Mouse (Mus musculus): ENCODE measurements at regions not wholly inside any gene's neighbourhood (a gene's known extent, or its start where the extent isn't known, plus 50 kb on each side); places are given as distances from the start of the nearest gene placed in this dataset.

GRCm38 (mm10) chr11:63761561-63761960 is 160.5 kb downstream of the Hs3st3b1 start:
- Histone ChIP-seq H3K79me2 (ENCODE audit: control insufficient read depth, insufficient read depth, low read length) (no peaks in the 10 kb centered on the region), H3K9ac (ENCODE audit: low read depth, low read length) (no peak overlapping the region), H3K4me3 (ENCODE audit: insufficient read depth, low read depth, low read length) (no peak overlapping the region), H3K27ac (replicated peaks; ENCODE audit: insufficient read depth, low read depth, low read length) (no peak overlapping the region), H3K36me3 (ENCODE audit: control insufficient read depth, insufficient read depth, low read length) (no peaks in the 10 kb centered on the region), H3K4me1 (ENCODE audit: control insufficient read depth, insufficient read depth, low read length) (no peaks in the 10 kb centered on the region), H3K27me3 (ENCODE audit: control insufficient read depth, insufficient read depth, low read length) (no peaks in the 10 kb centered on the region)
- WGBS, result 92% methylated on average over 6 of the region's 6 CpGs
- no peak for DNase-seq (ENCODE audit: extremely low read depth, low read depth, low spot score)
- TF ChIP-seq CTCF (IDR thresholded peaks at IDR 0.05; ENCODE audit: low read depth, low read length) (no peak), POLR2A (IDR thresholded peaks at IDR 0.05; ENCODE audit: extremely low read depth, insufficient read depth, low read length) (no peak)

DNA sequence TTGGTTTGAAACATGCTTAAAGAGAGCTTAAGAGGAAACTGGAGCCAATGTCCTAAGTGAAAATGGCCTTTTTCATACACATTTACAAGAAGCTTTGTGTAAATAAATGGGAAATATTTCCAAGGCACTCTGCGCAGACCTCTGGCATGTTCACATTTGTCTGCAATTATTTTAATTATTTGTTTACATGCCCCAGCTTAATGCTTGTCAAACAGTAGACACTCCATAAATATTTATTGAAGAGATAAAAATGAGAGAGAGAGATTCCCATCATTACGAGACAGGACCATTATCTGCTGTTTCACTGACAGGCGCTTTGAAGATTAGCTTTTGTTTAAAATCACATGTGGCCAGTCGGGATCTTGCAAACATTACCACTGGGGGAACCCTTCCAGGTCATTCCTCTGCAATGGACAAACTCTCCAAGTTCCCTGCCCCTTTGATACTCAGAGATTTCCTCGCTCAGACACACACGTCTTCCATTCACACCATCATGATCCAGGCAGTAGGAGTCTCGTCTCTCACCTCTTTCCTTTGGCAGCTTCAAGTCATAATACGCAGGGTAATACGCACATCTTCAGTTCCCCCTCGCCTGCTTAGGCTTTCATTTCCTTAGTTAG is 154.3 kb downstream of the Hs3st3b1 start:
- DNase-seq (ENCODE audit: extremely low read depth, low read depth, low spot score), result peak; percentile 56
- H3K36me3 ChIP-seq (ENCODE audit: control insufficient read depth, insufficient read depth, low read length), result no peaks in the 10 kb centered on the region
- no peaks in the 10 kb centered on the region for H3K27me3 ChIP-seq (ENCODE audit: control insufficient read depth, insufficient read depth, low read length)
- TF ChIP-seq POLR2A (IDR thresholded peaks at IDR 0.05; ENCODE audit: extremely low read depth, insufficient read depth, low read length) (no peak), CTCF (IDR thresholded peaks at IDR 0.05; ENCODE audit: low read depth, low read length) (no peak)
- no peaks in the 10 kb centered on the region for H3K4me1 ChIP-seq (ENCODE audit: control insufficient read depth, insufficient read depth, low read length)
- WGBS, result 83% methylated on average over 10 of the region's 10 CpGs
- H3K9ac ChIP-seq (ENCODE audit: low read depth, low read length), result no peak overlapping the region
- H3K27ac ChIP-seq (replicated peaks; ENCODE audit: insufficient read depth, low read depth, low read length), result no peak overlapping the region
- H3K4me3 ChIP-seq (ENCODE audit: insufficient read depth, low read depth, low read length), result no peak overlapping the region
- H3K79me2 ChIP-seq (ENCODE audit: control insufficient read depth, insufficient read depth, low read length), result no peaks in the 10 kb centered on the region

DNA sequence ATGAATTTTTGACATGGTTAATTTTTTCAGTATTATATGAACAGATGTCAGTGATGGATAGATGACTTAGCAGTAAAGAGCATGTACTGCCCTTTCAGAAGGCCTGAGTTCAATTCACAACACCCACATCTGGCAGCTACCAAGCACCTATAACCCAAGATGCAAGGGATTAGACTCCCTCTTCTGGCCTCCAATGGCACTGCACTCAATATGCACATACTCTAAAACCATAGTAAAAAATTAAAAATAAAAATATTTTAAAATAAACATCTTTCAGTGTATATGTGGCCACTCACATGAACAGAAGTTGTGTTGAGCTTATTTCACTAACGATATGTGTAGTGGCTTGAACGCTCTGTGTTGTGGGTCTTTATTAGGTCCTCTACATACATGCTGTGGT is 152.4 kb downstream of the Hs3st3b1 start:
- Histone ChIP-seq H3K9ac (ENCODE audit: low read depth, low read length) (no peak overlapping the region), H3K27ac (replicated peaks; ENCODE audit: insufficient read depth, low read depth, low read length) (no peak overlapping the region), H3K27me3 (ENCODE audit: control insufficient read depth, insufficient read depth, low read length) (no peaks in the 10 kb centered on the region), H3K4me1 (ENCODE audit: control insufficient read depth, insufficient read depth, low read length) (no peaks in the 10 kb centered on the region), H3K36me3 (ENCODE audit: control insufficient read depth, insufficient read depth, low read length) (no peaks in the 10 kb centered on the region), H3K79me2 (ENCODE audit: control insufficient read depth, insufficient read depth, low read length) (no peaks in the 10 kb centered on the region), H3K4me3 (ENCODE audit: insufficient read depth, low read depth, low read length) (no peak overlapping the region)
- no peak for TF ChIP-seq CTCF (IDR thresholded peaks at IDR 0.05; ENCODE audit: low read depth, low read length)
- TF ChIP-seq POLR2A (IDR thresholded peaks at IDR 0.05; ENCODE audit: extremely low read depth, insufficient read depth, low read length), result no peak
- no peak for DNase-seq (ENCODE audit: extremely low read depth, low read depth, low spot score)
- over 99% methylated on average over 2 of the region's 2 CpGs for WGBS

GRCm38 (mm10) chr11:63775382-63775781 is 146.7 kb downstream of the Hs3st3b1 start:
- H3K9ac ChIP-seq (ENCODE audit: low read depth, low read length), result no peak overlapping the region
- H3K4me3 ChIP-seq (ENCODE audit: insufficient read depth, low read depth, low read length), result no peak overlapping the region
- H3K79me2 ChIP-seq (ENCODE audit: control insufficient read depth, insufficient read depth, low read length), result no peaks in the 10 kb centered on the region
- no peak for TF ChIP-seq POLR2A (IDR thresholded peaks at IDR 0.05; ENCODE audit: extremely low read depth, insufficient read depth, low read length)
- no peak for TF ChIP-seq CTCF (IDR thresholded peaks at IDR 0.05; ENCODE audit: low read depth, low read length)
- H3K36me3 ChIP-seq (ENCODE audit: control insufficient read depth, insufficient read depth, low read length), result no peaks in the 10 kb centered on the region
- H3K27me3 ChIP-seq (ENCODE audit: control insufficient read depth, insufficient read depth, low read length), result no peaks in the 10 kb centered on the region
- peak; percentile 86 for DNase-seq (ENCODE audit: extremely low read depth, low read depth, low spot score)
- H3K4me1 ChIP-seq (ENCODE audit: control insufficient read depth, insufficient read depth, low read length), result no peaks in the 10 kb centered on the region
- 18% methylated on average over 6 of the region's 6 CpGs for WGBS
- H3K27ac ChIP-seq (replicated peaks; ENCODE audit: insufficient read depth, low read depth, low read length), result no peak overlapping the region

DNA sequence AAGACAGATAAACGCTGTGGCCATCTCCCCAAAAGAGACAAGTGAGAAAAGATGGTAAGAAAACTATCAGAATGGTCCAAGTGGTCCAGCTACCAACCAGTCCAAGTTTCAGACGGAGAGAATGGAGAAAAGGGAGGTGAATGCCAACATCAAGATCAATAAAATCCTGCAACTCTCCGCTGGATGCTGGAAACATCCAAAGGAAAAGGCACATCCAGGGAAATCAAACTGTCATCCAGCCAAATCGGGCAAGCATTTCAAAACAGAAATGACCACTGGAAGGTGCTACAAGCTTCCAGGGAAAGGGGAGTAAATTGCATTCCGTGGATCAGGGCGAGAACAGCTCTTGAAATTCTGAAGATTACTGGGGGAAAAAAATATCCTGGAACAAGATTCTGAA is 142.7 kb downstream of the Hs3st3b1 start:
- no peaks in the 10 kb centered on the region for H3K27me3 ChIP-seq (ENCODE audit: control insufficient read depth, insufficient read depth, low read length)
- H3K27ac ChIP-seq (replicated peaks; ENCODE audit: insufficient read depth, low read depth, low read length), result no peak overlapping the region
- no peak for TF ChIP-seq CTCF (IDR thresholded peaks at IDR 0.05; ENCODE audit: low read depth, low read length)
- TF ChIP-seq POLR2A (IDR thresholded peaks at IDR 0.05; ENCODE audit: extremely low read depth, insufficient read depth, low read length), result no peak
- H3K9ac ChIP-seq (ENCODE audit: low read depth, low read length), result no peak overlapping the region
- H3K36me3 ChIP-seq (ENCODE audit: control insufficient read depth, insufficient read depth, low read length), result no peaks in the 10 kb centered on the region
- 28% methylated on average over 6 of the region's 6 CpGs for WGBS
- no peak overlapping the region for H3K4me3 ChIP-seq (ENCODE audit: insufficient read depth, low read depth, low read length)
- no peaks in the 10 kb centered on the region for H3K79me2 ChIP-seq (ENCODE audit: control insufficient read depth, insufficient read depth, low read length)
- DNase-seq (ENCODE audit: extremely low read depth, low read depth, low spot score), result peak; percentile 81
- no peaks in the 10 kb centered on the region for H3K4me1 ChIP-seq (ENCODE audit: control insufficient read depth, insufficient read depth, low read length)
